Mouse (Mus musculus): Measurements from ENCODE around the gene Tmem266.

Gene Tmem266

GRCm38 (mm10) chr9:55402276-55402675 lies 75.6 kb downstream of the Tmem266 start:
- DNase-seq (ENCODE audit: low spot score): no peak

- DNase-seq (ENCODE audit: low spot score): no peak
Observed at GRCm38 (mm10) chr9:55404256-55404655, 77.5 kb downstream of the Tmem266 start.

- DNase-seq (ENCODE audit: low spot score): no peak
Observed at GRCm38 (mm10) chr9:55404976-55405702, 78.4 kb downstream of the Tmem266 start.

GRCm38 (mm10) chr9:55406773-55407172 lies 80.1 kb downstream of the Tmem266 start:
- no peak for DNase-seq (ENCODE audit: low spot score)

- DNase-seq (ENCODE audit: low spot score): no peak
Observed at GRCm38 (mm10) chr9:55408851-55409250, 82.1 kb downstream of the Tmem266 start.

GRCm38 (mm10) chr9:55409833-55410232 lies 83.1 kb downstream of the Tmem266 start:
- DNase-seq (ENCODE audit: low spot score): no peak

- DNase-seq (ENCODE audit: low spot score): no peak
Observed at GRCm38 (mm10) chr9:55410430-55410829, 83.7 kb downstream of the Tmem266 start.

- DNase-seq (ENCODE audit: low spot score): no peak
Observed at GRCm38 (mm10) chr9:55411154-55411553, 84.4 kb downstream of the Tmem266 start.

- no peak for DNase-seq (ENCODE audit: low spot score)
Observed at GRCm38 (mm10) chr9:55421786-55422185, 95.1 kb downstream of the Tmem266 start.

GRCm38 (mm10) chr9:55423451-55424424 lies 97.0 kb downstream of the Tmem266 start:
- no peak for DNase-seq (ENCODE audit: low spot score)

- no peak for DNase-seq (ENCODE audit: low spot score)
Observed at GRCm38 (mm10) chr9:55425271-55425810, 98.6 kb downstream of the Tmem266 start.

GRCm38 (mm10) chr9:55429242-55429975 lies 102.7 kb downstream of the Tmem266 start:
- peak; percentile 81 for DNase-seq (ENCODE audit: low spot score)

GRCm38 (mm10) chr9:55430133-55430532 lies 103.4 kb downstream of the Tmem266 start:
- peak; percentile 54 for DNase-seq (ENCODE audit: low spot score)

GRCm38 (mm10) chr9:55432306-55433289 lies 105.9 kb downstream of the Tmem266 start:
- DNase-seq (ENCODE audit: low spot score): no peak

GRCm38 (mm10) chr9:55433875-55434274 lies 107.2 kb downstream of the Tmem266 start:
- no peak for DNase-seq (ENCODE audit: low spot score)

GRCm38 (mm10) chr9:55438433-55438832 lies 111.7 kb downstream of the Tmem266 start:
- peak; percentile 41 for DNase-seq (ENCODE audit: low spot score)

GRCm38 (mm10) chr9:55439206-55439780 lies 112.6 kb downstream of the Tmem266 start:
- peak; percentile 26 for DNase-seq (ENCODE audit: low spot score)

GRCm38 (mm10) chr9:55447509-55447908 lies 120.8 kb downstream of the Tmem266 start:
- no peak for DNase-seq (ENCODE audit: low spot score)

- no peak for DNase-seq (ENCODE audit: low spot score)
Observed at GRCm38 (mm10) chr9:55449108-55449507, 122.4 kb downstream of the Tmem266 start.

- DNase-seq (ENCODE audit: low spot score): no peak
Observed at GRCm38 (mm10) chr9:55450035-55450434, 123.3 kb downstream of the Tmem266 start.
